Comparison of ENCODE assay signal across 8 mouse cellular contexts in genomic region chr7:45704730-45705442, GRCm38 (mm10). TPM values are rescaled to one million over a fixed set of nuclear protein-coding genes. Genes with fewer than 3 reads are reported as not detected.
DNase-seq lines count a peak whose midpoint lies in the region; ATAC-seq and TF ChIP-seq lines count a peak whose summit lies in the region.

TSS of gene Dbp (plus strand) at chr7:45705088.

- intact Hi-C loops in gastrocnemius, adult 2 months (cut with DNase I) = loop anchor here (5.0 kb wide), 1 partner anchor 238 kb away; the partner anchor contains the start of gene Bax

- peak; percentile 96 for DNase-seq in WW6 (ENCODE audit: low read depth, low spot score)
- peak; percentile 99 for DNase-seq in gastrocnemius, adult 2 months
- DNase-seq in hindbrain, postnatal 0 days (ENCODE audit: low spot score) = peak; percentile 99
- peak; percentile 97 to 100 for DNase-seq in left cerebral cortex, adult 8-10 months (ENCODE audit: low spot score in 2 of 2)
- peak; percentile 100 for DNase-seq in right cerebral cortex, postnatal 10 days (ENCODE audit: low spot score in 2 of 2)
- DNase-seq in urinary bladder, postnatal 25 days (ENCODE audit: low spot score) = peak; percentile 91

- no peaks in the 10 kb centered on the region for H3K36me3 ChIP-seq in hindbrain, postnatal 0 days (ENCODE audit: insufficient read depth, low read length)
- peaks cover 18% of the 10 kb centered on the region for H3K36me3 ChIP-seq in megakaryocyte, embryonic 14.5 days (replicated peaks; ENCODE audit: low read length)

- peaks cover 52% of the 10 kb centered on the region for H3K4me1 ChIP-seq in hindbrain, postnatal 0 days (ENCODE audit: insufficient read depth, low read length)
- peaks cover 86% of the 10 kb centered on the region for H3K4me1 ChIP-seq in megakaryocyte, embryonic 14.5 days

- peak within 1 kb of the TSS; percentile 63 for H3K9ac ChIP-seq in hindbrain, postnatal 0 days (replicated peaks; ENCODE audit: low read length)

- H3K4me3 ChIP-seq in gastrocnemius, adult 2 months = peak within 1 kb of the TSS; percentile 79
- peak within 1 kb of the TSS; percentile 49 for H3K4me3 ChIP-seq in hindbrain, postnatal 0 days (ENCODE audit: low read length)
- peak within 1 kb of the TSS; percentile 94 for H3K4me3 ChIP-seq in megakaryocyte, embryonic 14.5 days (replicated peaks)

- H3K27me3 ChIP-seq in hindbrain, postnatal 0 days (ENCODE audit: insufficient read depth, low read length) = no peaks in the 10 kb centered on the region
- H3K27me3 ChIP-seq in megakaryocyte, embryonic 14.5 days (replicated peaks) = peaks cover 8% of the 10 kb centered on the region

- no peak for TF ChIP-seq CTCF in gastrocnemius, adult 2 months (IDR thresholded peaks at IDR 0.05)
- no peak for TF ChIP-seq CTCF in hindbrain, postnatal 0 days (IDR thresholded peaks at IDR 0.05; ENCODE audit: low read depth)

- H3K9me3 ChIP-seq in hindbrain, postnatal 0 days (ENCODE audit: low read length) = no peaks in the 10 kb centered on the region
- H3K9me3 ChIP-seq in megakaryocyte, embryonic 14.5 days = no peaks in the 10 kb centered on the region

- H3K27ac ChIP-seq in gastrocnemius, adult 2 months = peak within 1 kb of the TSS; percentile 93
- H3K27ac ChIP-seq in hindbrain, postnatal 0 days = peak within 1 kb of the TSS; percentile 93

- ATAC-seq in common myeloid progenitor, adult 5-6 weeks (replicated peaks; ENCODE audit: low read depth, poor library complexity, severe bottlenecking) = peak; percentile 75
- ATAC-seq in hindbrain, postnatal 0 days = peak; percentile 87

- H3K4me2 ChIP-seq in hindbrain, postnatal 0 days (ENCODE audit: low read depth, low read length) = peak within 1 kb of the TSS; percentile 90

- under 1% methylated on average over 36 of the region's 36 CpGs for WGBS in hindbrain, postnatal 0 days

RNA-seq across cellular contexts. Expression of gene Dbp, which starts in this region (rescaled TPM):
- 7.7 and 12.1 TPM in 2 replicates for total RNA-seq in common myeloid progenitor, adult 5-6 weeks (2017)
- total RNA-seq in gastrocnemius, adult 2 months (2021) = 100 to 1,000 TPM in 1 of 2 experiments, 1 to 10 TPM in 1; 8.8 to 105 TPM
- total RNA-seq in hindbrain, postnatal 0 days (2014; rRNA removed) = 4.2 and 12.2 TPM in 2 replicates
- polyA plus RNA-seq in hindbrain, postnatal 0 days (2015; fragmentation: Nextera tagmentation; extraction: Ambion mirVana) = 4.6 and 5.3 TPM in 2 replicates
- 100 to 1,000 TPM; 164 to 236 (median 186) TPM for total RNA-seq in left cerebral cortex, adult 8-10 months (2022)
- 23.4 and 41.9 TPM in 2 replicates for polyA plus RNA-seq in megakaryocyte, embryonic 14.5 days (2012; ENCODE audit: insufficient read depth, low replicate concordance)

Comparison
In these comparisons a context has a peak if more than half of its experiments do, and no peak if none do; other contexts are left out.
1. Peak in every context shown above with its lines: DNase-seq, ATAC-seq, H3K4me3 ChIP-seq and H3K27ac ChIP-seq.